Mouse (Mus musculus) small intestine, adult 2 months (tissue): ENCODE data around the gene Itga2b. TPM values are rescaled to one million over a fixed set of nuclear protein-coding genes. Genes with fewer than 3 reads are reported as not detected.

Experiments
- H3K27ac ChIP-seq: fragments of 200-500 bp; 2 replicates; pipeline ENCODE4 v1.5.1; 2012; ENCODE audit warnings: low read depth, low read length, control low read depth, inconsistent platforms; ENCODE audit not compliant: insufficient read depth
- H3K27me3 ChIP-seq: fragments of 200-500 bp; 2 replicates; pipeline ENCODE4 v1.6.1; 2012; ENCODE audit warnings: mild to moderate bottlenecking, moderate library complexity, low read length, inconsistent platforms; ENCODE audit not compliant: control insufficient read depth, insufficient read depth
- H3K36me3 ChIP-seq: fragments of 200-500 bp; 2 replicates; pipeline ENCODE4 v1.6.1; 2012; ENCODE audit warnings: mild to moderate bottlenecking, low read length, control low read depth, inconsistent platforms; ENCODE audit not compliant: control insufficient read depth, insufficient read depth
- H3K4me1 ChIP-seq: fragments of 200-500 bp; 2 replicates; pipeline ENCODE4 v1.6.1; 2012; ENCODE audit warnings: low read length, inconsistent platforms, mixed read lengths; ENCODE audit not compliant: control insufficient read depth, insufficient read depth, insufficient read length
- H3K4me3 ChIP-seq: fragments of 200-500 bp; 2 replicates; pipeline ENCODE4 v1.5.1; 2012; ENCODE audit warnings: low read depth, mild to moderate bottlenecking, control low read depth, inconsistent platforms, low read length, moderate library complexity
- CTCF ChIP-seq: fragments of 200-500 bp; IDR thresholded peaks from 2 replicates; pipeline ENCODE4 v1.5.1; 2012; ENCODE audit warnings: low read depth, mild to moderate bottlenecking, control low read depth, inconsistent platforms, low read length, moderate library complexity, mixed read lengths; ENCODE audit not compliant: insufficient replicate concordance, insufficient read length; ENCODE audit errors: extremely low read depth
- POLR2A ChIP-seq: fragments of 200-500 bp; IDR thresholded peaks from 2 replicates; pipeline ENCODE4 v1.6.1; 2012; ENCODE audit warnings: low read depth, mild to moderate bottlenecking, control low read depth, inconsistent platforms, low read length, moderate library complexity
- WGBS: fragments of 180-500 bp; shearing (Covaris S2); methylation state at CpG from one replicate; pipeline ENCODE4 v1.1.7; 2018; 5-methylcytosine and 5-hydroxymethylcytosine counted together
- polyA plus RNA-seq: library from polyadenylated mRNA; depleted of rRNA; stranded (reverse); fragments of >200 nt; gene quantifications from 2 replicates; pipeline ENCODE4 v1.2.3, GENCODE M21; 2012

Gene Itga2b
- polyA plus RNA-seq, 1 experiment, result 3.9 TPM

DNA sequence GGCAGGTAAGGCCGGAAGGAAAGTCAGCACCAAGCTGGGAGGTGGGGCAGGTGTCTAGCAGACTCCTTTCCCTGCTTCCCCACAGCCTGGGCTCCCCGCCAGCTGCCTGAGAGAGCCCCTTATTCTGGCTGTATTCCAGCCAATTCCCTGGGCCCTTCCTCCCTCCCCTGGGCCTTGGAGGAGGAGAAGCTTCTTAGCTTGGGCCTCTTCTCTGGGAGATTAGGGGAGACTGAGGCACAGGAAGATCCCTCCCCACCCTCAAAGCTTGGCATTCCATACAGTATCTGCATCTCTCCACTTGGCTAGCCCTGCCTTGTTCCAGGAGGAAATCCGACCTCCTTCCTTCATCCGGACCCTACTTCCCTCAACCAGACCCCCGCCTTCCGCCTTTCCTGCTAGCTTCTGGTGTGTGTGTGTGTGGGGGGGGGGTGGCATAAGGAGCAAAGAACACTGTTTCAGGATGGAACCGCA, 24.0 kb downstream of the Itga2b start:
- peak overlapping the region; percentile 61 for H3K4me3 ChIP-seq
- no peak overlapping the region for H3K27ac ChIP-seq
- TF ChIP-seq POLR2A, result no peak
- H3K4me1 ChIP-seq, result peaks cover 8% of the 10 kb centered on the region
- WGBS, result 26% methylated on average over 7 of the region's 7 CpGs
- H3K36me3 ChIP-seq, result no peaks in the 10 kb centered on the region
- H3K27me3 ChIP-seq, result peaks cover 35% of the 10 kb centered on the region

DNA sequence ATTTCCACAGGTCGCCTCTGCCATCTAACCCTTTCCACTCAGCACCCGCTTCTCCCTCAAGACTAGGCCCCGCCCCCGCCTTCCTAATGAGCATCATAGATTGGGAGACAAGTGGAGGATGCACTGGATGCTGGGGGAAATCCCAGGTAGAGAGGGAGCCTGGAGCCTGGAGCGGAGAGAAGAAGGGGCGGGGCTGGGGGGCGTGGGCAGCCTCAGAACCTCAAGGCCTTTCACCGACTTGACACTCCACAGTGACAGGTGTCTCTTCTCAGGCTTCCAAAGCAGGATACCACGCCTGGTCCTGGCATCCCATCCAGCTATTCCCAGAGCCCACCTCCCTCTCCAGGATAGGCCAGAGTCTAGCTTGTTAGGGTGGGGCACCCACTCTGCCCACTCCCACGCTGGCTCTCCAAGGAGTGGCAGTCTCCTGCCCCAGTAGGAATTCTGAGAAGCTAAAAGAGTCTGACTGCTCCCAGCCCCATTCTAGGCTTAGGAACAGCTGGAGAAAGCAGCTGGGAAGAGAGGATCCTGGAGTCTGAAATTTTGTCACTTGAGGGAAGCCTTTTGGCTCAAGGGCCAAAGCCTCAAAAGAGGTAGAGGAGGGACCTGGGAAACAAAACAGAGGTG, 24.5 kb downstream of the Itga2b start:
- TF ChIP-seq CTCF (no peak), POLR2A (no peak)

DNA sequence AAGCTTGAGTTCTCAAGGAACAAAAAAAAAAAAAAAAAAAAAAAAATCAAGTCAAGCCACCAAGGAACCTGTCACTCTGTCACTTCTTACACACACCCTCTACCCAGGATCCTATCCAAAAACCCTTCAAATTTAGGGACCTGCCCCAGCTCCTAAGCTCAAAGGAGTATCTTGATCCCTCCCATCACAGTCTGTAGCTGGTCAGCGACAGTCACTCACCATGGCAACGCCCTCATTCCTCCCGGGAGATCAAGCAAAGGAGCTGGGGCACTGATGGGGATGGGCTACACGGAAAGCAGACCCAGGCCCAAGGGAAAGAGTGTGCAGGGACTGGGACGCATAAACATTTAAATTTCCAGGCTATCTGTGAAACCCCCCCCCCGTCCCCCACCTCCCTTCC, 25.1 kb downstream of the Itga2b start:
- H3K27ac ChIP-seq, result no peak overlapping the region
- WGBS, result 31% methylated on average over 6 of the region's 6 CpGs
- TF ChIP-seq CTCF (no peak), POLR2A (no peak)
- H3K27me3 ChIP-seq, result peaks cover 33% of the 10 kb centered on the region
- H3K36me3 ChIP-seq, result no peaks in the 10 kb centered on the region
- H3K4me1 ChIP-seq, result peaks cover 8% of the 10 kb centered on the region
- no peak overlapping the region for H3K4me3 ChIP-seq

More for the DNA sequence above, 24.5 kb downstream of the Itga2b start:
- Histone ChIP-seq H3K36me3 (no peaks in the 10 kb centered on the region), H3K4me3 (no peak overlapping the region), H3K27me3 (peaks cover 33% of the 10 kb centered on the region), H3K4me1 (peaks cover 8% of the 10 kb centered on the region), H3K27ac (no peak overlapping the region)
- 22% methylated on average over 10 of the region's 10 CpGs for WGBS

DNA sequence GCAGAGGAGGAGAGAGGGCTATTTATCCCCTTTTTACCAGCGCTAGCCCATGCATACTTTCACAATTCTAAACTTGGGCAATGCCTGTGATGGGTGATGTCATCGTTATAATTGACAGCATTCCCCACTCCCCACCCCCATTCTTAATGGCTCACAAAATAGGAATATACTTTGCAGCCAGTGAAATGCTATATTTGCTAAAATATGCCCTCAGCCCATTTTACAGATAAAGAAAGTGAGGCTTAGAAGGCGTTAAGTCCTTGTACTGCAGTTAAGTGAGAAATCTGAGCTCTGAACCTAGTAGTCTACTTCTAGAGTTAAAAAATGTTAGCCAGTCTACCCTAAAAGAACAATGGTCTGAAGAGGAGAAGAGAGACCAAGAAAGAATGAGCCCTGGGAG, 25.6 kb downstream of the Itga2b start:
- WGBS, result 74% methylated on average over 3 of the region's 3 CpGs
- H3K36me3 ChIP-seq, result no peaks in the 10 kb centered on the region
- H3K4me1 ChIP-seq, result peaks cover 8% of the 10 kb centered on the region
- peaks cover 34% of the 10 kb centered on the region for H3K27me3 ChIP-seq
- no peak overlapping the region for H3K4me3 ChIP-seq
- H3K27ac ChIP-seq, result no peak overlapping the region
- no peak for TF ChIP-seq CTCF
- TF ChIP-seq POLR2A, result no peak

DNA sequence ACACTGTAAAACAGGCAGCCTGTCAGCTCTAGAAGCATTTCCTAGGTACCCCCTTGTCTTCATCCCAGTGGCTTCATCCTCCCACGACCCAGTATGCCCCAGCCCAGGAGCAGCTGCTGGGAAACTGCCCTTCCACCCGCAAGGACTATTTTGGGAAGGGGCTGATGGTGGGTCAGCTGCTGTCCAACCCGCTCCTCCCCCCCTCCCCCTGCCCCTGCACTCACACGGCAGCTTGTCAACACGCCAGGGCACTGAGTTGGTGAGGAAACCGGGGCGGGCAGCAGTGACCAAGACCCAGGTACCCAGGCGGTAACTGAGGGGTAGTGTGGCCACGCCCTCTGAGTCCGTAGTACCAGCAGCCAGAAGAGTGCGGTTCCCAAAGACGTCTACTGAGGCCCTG, 26.2 kb downstream of the Itga2b start:
- WGBS, result 49% methylated on average over 12 of the region's 12 CpGs
- TF ChIP-seq CTCF, result no peak
- no peak for TF ChIP-seq POLR2A
- no peak overlapping the region for H3K27ac ChIP-seq
- H3K27me3 ChIP-seq, result peaks cover 33% of the 10 kb centered on the region
- no peak overlapping the region for H3K4me3 ChIP-seq
- H3K36me3 ChIP-seq, result no peaks in the 10 kb centered on the region
- peaks cover 8% of the 10 kb centered on the region for H3K4me1 ChIP-seq

DNA sequence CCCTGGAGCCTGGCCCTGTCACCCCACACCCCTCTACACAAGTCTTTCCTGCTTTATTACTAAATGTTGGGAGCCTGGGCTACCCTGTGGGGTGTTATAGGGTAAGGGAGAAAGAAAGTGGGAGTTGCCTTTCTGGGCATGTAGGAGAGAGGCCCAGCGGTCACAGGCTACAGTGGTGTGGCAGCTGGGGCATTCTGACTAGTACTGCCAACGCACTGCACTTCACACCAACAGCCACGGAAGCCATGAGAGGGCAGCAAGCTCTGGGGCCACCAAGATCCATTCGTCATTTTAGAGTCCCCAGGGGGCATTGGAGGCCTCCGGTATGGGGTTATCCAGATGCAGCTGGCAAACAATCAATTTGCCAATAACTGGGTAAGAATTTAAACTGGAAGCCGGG, 27.8 kb downstream of the Itga2b start:
- no peak overlapping the region for H3K4me3 ChIP-seq
- H3K27me3 ChIP-seq, result peaks cover 26% of the 10 kb centered on the region
- WGBS, result 83% methylated on average over 6 of the region's 6 CpGs
- TF ChIP-seq POLR2A, result no peak
- no peak for TF ChIP-seq CTCF
- no peaks in the 10 kb centered on the region for H3K36me3 ChIP-seq
- H3K4me1 ChIP-seq, result peaks cover 18% of the 10 kb centered on the region
- no peak overlapping the region for H3K27ac ChIP-seq

DNA sequence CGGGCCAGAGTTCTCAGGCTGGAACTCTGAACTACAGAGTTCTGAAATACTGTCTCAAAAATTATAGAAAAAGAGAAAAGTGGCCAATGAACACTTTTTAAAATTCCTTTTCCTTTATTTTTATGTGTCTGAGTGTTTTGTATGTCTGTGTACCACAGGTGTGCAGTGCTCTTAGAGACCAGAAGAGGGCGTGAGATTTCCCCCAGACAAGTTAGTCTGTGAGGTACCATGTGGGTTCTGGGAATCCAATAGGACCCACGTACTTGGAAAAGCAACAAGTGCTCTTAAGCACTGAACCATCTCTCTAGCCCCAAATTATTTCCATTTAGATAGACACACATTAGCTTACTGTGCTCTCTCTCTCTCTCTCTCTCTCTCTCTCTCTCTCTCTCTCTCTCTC, 28.5 kb downstream of the Itga2b start:
- Histone ChIP-seq H3K4me3 (no peak overlapping the region), H3K4me1 (peaks cover 17% of the 10 kb centered on the region), H3K27ac (no peak overlapping the region), H3K27me3 (peaks cover 19% of the 10 kb centered on the region), H3K36me3 (peaks cover 1% of the 10 kb centered on the region; the same call in 1 of the 2 replicates)
- no peak for TF ChIP-seq CTCF
- no peak for TF ChIP-seq POLR2A
- WGBS, result 77% methylated on average over 3 of the region's 3 CpGs
